Mouse (Mus musculus) heart, adult 9 months (tissue): ENCODE data around the gene Manf.

Source experiments
- DNase-seq, 2 experiments: peaks; one replicate each; pipeline ENCODE4 v3.0.0; 2022; ENCODE audit warnings: low spot score in 2 of 2

Gene Manf

DNA sequence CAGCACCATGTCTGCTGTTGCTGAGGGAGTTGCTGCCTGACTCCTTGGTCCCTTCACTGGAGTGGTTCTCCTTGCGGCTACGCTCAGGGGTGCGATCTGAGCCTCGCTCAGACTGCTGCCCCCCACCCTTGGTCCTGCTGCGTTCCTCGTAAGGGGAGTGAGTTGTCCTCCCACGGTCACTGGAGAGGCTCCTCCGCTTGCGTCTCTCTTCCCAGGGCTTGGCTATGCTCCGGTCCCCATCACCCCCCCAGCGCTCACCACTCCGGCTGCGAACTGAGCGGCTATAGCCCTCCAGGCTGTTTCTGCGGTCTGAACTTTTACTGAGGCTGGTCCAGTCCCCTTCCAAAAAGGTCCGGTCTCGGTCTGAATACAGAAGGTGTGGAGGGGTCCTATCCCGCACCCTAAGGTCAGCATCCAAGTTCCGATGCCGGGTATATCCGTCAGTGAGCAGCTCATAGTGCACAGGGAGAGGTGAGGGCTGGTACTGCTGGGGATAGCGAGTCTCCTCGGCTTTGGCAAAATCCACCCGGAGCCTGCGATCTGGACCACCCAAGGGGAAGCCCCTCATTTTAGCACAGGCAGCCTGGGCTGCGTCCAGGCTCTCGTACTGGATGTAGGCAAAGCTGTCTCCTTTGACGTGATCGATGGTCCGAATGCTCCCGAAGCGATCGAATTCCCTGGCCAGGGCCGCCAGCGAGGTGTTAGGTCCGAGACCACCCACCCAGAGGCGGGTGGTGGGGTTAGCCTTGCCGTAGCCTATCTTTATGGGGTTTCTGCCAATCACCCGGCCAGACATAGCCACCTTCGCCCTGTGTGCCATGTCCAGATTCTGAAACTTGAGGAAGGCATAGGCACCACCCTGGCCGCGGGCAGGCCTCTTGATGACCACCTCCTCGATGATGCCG, 6.5 kb downstream of the Manf start:
- no peak for DNase-seq

DNA sequence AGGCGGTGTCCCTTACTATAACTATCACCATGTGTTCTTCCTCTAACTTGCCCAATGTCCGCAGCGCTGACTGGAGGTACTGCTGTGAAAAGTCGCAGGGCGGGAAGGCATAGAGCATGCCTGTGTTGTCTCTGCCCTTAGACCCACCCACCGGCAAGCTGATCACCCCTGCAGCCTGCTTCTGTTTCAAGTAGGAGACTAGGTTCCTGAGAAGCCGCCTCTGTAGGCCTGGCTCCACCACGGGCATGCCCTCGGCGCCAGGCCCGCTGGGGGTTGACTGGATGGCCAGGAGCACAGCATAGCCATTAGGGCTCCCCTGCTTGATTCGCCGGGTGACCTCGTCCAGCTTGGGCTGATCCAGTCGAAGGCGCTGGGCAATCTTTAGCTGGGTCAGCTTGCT, 7.5 kb downstream of the Manf start:
- no peak for DNase-seq

DNA sequence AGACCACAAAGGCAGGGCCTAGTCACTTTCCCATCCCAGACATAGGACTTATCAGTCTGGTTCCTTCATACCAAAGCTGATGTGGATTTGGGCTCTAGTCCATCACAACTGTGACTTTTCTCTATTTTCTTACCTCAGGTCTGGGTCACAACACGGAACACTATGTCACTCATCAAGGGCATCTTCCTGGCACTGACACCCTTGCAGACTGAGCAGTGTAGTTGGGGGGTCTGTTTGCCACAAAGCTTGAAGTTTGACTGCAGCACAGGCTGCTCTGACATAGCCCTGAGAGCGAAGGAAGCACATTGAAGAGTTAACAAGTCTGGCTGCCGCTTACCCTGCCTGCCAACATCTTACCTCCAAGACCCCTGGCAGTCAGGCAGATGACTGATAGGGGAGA, 8.7 kb downstream of the Manf start:
- no peak for DNase-seq

DNA sequence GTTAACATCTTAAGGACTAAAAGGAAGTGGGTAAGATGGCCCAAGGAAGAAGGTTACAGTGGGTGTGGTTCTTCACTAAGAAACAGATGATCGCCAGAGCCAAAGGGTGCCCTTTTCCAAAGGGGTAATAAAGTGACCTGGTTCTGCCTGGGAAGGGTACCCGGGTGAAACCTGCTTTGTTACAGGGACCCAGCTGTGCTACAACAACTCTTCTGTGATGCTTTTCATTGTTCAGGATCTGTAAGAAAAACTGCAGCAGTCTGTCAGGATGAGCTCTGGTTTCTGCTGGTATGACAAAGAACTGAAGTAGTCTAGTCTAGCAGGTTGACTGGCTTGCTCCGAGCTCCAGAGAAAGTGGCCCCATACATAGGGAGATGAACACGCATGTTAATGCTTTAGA, 9.6 kb downstream of the Manf start:
- no peak for DNase-seq

DNA sequence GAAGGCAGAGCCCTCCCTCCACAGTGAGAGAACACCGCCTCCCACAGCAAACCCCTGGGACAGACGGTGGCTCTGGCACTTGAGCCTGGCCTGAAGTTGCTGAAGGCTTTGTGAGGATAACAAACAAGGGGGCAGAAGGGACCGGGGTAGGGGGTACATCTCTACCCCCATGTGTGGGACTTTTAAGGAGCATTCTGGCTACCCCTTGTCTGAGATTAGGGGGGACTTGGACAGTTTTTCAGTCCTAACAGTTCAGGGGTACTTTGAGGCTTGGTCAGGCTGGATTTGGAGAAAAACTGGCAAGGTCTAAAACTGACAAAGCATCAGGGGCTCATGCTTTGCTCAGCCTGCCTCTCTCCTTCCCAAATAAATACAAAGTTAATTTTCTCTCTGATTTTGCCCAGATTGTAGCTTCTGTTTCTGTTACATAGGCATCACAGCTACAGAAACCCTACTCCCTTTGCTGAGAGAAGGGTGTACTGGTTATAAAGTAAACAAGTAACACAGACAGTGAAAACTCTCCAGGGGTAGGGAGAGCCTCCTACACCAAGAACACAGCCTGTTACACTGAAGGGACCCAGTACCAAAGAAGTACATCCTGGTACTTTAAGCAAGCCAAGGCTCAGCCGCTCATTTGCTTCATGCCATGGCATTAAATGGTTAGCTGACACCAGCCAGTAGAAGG, 10.6 kb downstream of the Manf start:
- no peak for DNase-seq

DNA sequence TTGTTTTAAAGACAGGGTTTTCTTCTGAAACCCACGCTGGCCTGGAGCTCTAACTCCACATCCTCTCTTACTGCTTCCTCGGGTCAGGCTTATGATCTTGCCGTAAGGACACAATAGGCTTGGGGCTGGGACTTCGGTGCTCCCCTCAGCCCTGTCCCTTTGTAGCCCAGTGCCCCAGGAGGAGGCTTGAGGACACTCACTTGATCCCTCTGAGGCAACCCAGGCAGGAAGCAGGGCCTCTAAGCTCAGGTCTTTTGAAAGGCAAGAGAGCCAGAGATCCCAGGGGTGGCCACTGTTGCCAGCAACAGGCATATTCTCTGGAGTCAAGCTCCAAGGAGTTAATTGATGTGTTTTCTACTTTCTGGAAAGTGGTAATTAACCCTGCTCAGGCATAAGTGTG, 12.3 kb downstream of the Manf start:
- no peak for DNase-seq

DNA sequence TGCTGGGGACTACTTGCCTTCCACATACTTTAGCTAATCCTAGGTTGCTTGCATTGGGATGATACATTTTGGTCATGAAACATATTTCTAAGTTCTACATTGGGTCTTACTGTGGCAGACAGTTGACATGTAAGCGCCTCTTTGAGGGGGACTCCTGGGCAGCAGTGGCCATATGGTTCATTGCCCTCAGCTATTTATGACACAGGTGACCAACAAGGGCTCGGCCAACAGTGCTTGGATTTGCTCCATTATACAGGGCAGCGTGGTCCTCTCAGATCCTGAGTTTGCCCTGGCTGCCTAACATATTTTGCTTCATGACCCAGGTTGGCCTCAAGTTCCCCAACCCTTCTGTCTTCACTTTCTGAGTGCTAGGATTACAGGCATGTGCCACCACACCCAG, 15.1 kb downstream of the Manf start:
- DNase-seq, result no peak

DNA sequence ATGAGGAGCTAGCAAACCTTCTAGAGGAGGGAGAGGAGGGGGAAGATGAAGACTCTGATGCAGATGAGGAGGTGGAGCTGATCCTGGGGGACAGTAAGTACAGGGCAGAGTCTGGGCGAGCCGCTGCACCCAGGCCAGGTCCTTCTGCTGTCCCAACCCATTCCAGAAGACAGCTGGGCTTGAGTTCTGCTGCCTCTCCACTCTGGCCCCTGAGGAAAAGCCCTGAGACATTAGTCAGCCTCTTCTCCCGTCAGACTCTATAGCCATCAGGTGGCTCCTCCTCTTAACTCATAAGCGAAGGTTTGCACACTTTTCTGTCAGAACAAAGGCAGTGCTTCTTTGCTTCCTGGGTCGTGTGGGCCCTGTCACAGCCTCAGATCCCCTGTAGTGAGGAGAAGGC, 17.6 kb downstream of the Manf start:
- no peak for DNase-seq

DNA sequence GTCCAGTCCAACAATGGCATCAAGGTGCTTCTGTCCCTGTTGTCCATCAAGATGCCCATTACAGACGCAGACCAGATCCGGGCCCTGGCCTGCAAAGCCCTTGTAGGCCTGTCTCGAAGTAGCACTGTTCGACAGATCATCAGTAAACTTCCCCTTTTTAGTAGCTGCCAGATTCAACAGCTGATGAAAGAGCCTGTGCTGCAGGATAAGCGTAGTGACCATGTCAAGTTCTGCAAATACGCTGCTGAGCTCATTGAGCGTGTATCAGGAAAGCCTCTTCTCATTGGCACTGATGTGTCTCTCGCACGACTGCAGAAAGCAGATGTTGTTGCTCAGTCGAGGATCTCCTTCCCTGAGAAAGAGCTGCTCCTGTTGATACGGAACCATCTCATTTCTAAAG, 33.7 kb downstream of the Manf start:
- no peak for DNase-seq

DNA sequence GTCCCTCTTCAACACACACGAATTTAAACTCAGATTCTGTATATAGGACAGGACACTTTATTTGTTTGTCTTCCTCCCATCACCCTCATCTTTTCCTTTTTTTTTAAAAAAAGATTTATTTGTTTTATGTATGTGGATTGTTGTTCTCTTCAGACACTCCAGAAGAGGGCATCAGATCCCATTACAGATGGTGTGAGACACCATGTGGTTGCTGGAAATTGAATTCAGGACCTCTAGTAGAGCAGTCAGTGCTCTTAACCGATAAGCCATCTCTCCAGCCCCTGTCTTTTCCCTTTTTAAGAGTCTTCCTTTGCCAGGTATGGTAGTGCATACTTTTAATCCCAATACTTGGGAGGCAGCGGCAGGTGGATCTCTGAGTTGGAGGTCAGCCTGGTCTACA, 35.1 kb downstream of the Manf start:
- no peak for DNase-seq

DNA sequence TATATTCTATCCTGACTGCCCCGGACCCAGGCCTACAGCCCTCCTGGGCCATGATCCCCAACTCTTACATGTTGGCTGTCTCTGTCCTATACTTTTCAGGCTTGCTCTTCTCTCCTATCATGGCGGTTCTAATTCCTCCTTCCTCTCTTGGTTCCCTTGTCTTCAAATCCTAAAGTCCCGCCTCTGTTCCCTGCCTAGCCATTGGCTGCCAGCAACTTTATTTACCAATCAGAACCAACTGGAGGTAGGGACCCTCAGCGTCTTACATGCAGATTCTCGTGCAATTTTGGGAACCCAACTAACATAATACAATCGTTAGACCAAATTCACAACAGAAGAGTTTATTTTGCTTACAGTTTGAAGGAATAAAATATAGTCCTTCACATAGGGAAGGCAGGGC, 49.0 kb downstream of the Manf start:
- no peak for DNase-seq

DNA sequence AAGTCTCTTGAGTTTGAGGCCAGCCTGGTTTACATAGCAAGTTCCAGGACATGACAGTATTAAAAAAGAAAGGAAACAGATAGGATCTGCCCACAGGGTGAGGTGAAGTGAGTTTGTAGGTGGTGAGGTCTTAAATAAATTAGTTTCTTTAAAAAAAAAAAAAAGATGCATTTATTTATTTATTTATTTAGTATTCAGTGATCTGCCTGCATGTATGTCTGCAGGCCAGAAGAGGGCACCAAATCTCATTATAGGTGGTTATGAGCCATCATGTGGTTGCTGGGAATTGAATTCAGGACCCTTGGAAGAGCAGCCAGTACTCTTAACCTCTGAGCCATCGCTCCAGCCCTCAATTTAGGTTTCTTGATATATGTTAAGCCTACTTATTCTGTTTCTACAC, 51.2 kb downstream of the Manf start:
- no peak for DNase-seq

DNA sequence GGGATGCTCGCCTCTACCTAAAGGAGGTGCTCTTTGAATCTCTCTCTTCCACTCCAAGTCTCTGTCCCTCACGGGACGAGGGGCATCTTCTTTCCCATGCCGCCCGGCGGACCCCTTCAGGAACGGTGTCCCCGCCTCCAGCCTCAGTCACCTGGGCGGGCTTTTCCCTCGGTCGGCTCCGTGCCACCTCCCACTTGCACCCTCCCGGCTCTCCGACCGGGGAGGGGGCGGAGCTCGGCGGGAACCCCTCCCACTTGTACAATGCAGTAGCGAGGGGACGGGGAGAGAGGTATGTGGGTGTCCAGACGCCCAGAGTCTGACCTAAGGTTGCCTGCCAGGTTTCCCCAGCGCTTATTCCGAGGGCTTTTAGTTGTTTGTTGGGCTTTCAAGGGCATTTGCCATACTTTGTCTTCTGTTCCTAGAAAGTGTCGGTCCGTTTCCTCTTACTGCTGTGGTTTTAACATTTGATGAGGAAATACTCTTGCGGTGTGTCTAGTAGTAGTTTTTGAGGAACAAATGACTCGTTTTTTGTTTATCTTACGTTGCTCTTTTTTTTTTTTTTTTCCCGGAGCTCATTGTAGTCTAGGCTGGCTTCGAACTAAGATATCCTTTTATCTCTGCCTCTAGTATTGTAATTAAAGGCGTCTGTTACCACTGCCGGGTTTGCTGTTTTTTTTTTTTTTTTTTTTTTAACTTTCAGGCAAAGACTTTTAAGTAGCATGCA, 69.2 kb downstream of the Manf start:
- DNase-seq, result peak; percentile 77 to 82

DNA sequence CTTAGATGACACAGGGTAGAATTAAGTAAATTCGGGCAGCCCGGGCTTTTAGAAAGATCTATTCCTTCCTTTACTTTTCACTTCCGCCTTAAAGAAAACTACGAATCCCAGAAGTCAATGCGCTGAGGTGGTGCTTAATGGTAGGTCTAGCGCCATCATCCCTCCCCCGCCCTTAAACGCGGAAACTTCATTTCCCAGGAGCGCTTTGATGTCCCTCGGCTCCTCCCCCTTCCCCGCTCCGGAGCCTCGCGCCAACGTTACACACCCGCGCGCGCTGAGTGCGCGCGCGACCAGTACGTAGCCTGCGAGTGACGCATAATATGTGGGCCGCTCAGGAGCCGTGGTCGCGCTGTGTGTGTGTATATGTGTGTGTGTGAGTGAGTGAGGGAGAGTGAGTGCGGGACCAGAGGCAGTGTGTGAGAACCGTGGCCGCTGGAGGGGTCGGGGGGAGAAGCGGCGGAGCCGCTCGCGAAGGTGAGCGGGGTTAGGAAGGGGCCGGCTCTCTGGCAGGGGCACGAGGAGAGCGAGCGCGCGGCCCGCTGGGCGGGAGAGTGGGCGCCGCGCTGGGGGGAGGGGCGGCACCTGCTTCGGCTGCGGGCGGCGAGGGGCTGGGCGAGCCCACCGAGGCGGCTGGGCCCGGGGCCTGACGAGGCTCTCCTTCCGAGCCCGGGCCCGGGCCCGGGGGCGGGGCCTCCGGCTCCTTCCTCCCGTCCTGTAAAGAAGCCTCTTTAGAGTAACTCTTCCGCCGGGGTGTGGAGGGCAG, 70.0 kb downstream of the Manf start, which contains the start of gene Dcaf1:
TSS of gene Dcaf1 (plus strand) at position 257 of the 763 bp plus-strand sequence.
- DNase-seq, result peak; percentile 95

DNA sequence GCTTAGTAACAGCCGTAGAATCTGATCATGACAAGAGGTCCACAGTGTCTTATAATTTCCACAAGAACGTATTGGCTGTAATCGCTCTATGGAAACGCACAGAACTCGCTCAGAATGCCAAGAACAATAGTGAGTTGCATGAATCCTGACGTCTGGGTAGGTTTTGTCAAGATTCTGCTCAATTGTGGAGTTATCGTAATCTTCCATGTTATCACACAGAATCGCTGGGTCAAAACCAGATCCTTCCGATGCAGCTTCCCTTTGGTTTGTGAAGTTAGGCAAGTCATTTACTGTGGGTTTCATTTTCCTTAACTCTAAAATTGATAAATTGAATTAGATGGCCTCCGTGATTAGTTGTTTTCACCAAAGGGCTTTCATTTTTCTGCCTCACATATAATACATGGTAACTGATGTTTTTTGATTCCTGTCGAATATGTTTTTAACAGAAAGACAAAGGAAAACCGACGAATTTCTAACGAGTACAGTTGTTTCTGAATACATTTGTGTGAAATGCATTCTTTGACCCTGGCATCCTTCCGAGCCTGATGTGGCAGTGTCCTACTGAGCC, 70.6 kb downstream of the Manf start:
- peak in 1 of 2 experiments; percentile 3 for DNase-seq

DNA sequence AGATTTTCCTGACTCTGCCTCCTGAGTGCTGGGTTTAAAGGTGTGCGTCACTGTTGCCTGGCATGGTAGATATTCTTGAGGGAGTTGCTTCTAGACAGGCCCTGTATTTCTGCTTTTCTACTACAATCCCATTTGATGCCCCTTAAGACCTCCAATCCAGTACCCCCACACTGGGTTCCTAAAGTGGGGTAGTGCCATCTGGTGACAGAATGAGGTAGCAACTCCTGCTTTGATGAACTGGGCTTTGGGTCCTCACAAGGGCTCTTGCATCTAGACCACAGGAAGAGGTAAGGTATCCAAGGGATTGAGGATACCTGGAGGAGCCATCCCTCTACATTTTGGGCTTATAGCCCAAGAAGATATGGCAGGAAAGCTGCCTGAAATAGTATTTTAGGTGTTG, 72.6 kb downstream of the Manf start:
- no peak for DNase-seq

DNA sequence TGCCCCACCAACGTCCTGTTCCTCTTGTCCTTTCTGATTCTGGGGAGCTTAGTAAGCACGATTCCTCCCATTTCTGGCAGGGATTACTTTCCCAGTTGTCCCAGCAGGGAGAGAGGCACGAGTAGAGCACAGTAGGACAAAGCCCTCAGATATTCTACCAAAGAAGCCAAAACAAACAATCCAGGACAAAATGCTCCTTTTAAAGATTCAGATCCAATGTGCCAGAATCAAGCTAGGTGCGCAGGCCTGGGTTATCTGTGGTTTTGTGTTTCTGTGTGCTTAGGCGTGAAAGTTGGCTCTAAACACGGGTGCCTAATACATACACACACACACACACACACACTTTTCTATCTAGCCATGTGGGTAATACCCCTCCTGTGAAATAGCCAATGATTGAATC, 73.6 kb downstream of the Manf start:
- no peak for DNase-seq

DNA sequence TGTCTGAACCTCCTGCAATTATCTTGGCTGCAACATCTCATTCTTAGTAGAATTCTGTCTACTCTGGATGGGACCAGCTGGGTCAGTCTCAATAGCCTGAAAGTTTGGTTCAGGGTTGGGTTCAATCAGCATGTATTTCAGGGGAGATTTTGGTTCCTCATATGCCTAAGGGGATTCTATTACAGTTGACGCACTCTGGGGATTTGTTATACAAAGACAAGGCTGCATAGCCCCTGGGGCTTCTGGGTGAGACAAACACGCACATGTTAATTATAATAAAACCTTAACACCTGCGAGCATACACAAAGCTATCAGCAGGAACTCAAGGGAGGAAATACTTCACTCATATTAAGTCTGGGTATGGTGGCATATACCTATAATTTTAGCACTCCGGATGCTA, 85.3 kb downstream of the Manf start:
- DNase-seq, result no peak

DNA sequence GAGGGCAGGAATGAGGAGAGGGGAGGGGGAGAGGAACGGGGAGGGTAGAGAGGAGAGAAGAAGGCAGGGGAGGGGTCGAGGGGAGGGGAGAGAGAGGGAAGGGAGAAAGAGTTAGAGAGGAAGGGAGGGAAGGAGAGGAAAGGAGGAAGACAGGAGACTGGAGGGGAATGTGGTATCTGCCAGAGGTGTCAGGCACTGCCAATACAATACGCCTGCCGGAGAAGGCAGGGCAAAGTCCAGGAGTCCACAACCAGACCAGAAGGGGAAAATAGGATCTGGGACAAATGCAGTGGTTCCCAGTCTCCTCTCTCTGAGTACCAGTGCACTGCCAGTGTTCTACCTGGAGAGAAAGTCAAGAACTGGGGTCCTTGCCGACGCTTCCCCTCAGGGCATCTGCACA, 100.9 kb downstream of the Manf start:
- DNase-seq, result no peak

DNA sequence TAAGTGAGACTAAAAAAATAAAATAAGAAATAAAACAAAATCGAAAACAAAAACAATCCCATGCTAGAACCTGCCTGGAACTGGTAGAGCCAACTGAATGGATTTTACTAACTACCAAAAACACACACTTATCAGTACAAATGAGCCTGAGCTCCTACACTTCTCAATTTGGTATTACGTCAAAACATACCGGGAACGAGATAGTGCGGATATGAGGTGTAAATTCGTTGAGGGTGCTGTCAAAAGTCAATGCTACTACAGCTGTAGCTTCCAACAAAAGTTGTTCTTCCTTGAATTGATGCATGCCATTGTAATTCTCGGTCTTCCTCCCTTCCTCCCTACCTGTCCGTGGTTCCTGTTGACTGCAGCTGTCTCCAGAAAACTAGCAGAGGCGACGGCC, 102.4 kb downstream of the Manf start:
- DNase-seq, result no peak

DNA sequence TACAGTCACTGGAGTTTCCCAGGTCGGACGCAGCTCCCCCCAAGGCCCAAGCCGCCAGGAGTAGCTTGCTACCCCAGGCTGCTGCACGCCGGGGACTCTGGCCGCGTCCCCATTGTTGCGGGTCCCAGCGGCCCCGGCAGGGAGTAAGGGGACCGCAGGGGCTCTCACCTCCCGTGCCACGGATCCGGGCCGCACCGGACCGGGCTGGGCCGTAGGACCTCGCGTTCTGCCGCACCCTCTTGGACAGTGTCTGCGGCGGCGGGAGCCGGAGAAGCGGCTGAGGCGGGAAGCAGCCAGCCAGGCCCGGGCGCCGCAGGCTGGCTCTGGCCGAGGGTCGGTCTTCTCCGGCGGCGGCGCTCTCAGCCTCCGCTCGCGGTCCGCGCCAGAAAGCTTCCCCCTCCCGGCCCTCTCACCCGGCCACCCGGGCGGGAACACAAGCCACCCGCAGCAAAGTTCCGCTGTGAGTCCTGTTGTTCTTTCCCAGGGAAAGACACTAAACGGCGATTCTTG, 102.9 kb downstream of the Manf start, which contains the start of gene Rad54l2:
TSS of gene Rad54l2 (minus strand) at position 383 of the 510 bp plus-strand sequence.
- peak; percentile 72 to 82 for DNase-seq
